ENCODE assay signal across 17 mouse cellular contexts in genomic region chr15:59190511-59190910, GRCm38 (mm10).
"Had no signal": no experiment of that assay in that cellular context is flagged by ENCODE, and none has a peak within 500 bp of the region (broad histone marks: within the 10 kb centered on the region; RNA-seq: fewer than 3 reads in every experiment).

No protein-coding gene starts in this region.

- H3K4me2 ChIP-seq: limb, embryonic 13.5 days; liver, embryonic 12.5 days; liver, embryonic 15.5 days; midbrain, embryonic 13.5 days had no signal

- H3K9ac ChIP-seq: limb, embryonic 13.5 days; liver, embryonic 12.5 days; liver, embryonic 15.5 days; midbrain, embryonic 13.5 days had no signal

- H3K27me3 ChIP-seq: limb, embryonic 13.5 days; liver, embryonic 15.5 days; midbrain, embryonic 13.5 days had no signal

- ATAC-seq: liver, embryonic 12.5 days; midbrain, embryonic 13.5 days; midbrain, embryonic 16.5 days had no signal

- H3K27ac ChIP-seq: layer of hippocampus, adult 2 months; limb, embryonic 10.5 days; limb, embryonic 13.5 days; liver, embryonic 12.5 days; liver, embryonic 15.5 days; midbrain, embryonic 10.5 days; midbrain, embryonic 13.5 days had no signal

- H3K36me3 ChIP-seq: limb, embryonic 10.5 days; limb, embryonic 13.5 days; liver, embryonic 12.5 days; liver, embryonic 15.5 days; midbrain, embryonic 10.5 days; midbrain, embryonic 13.5 days had no signal

- H3K9me3 ChIP-seq: limb, embryonic 10.5 days; limb, embryonic 13.5 days; liver, embryonic 12.5 days; liver, embryonic 15.5 days; midbrain, embryonic 10.5 days; midbrain, embryonic 13.5 days had no signal

- H3K4me3 ChIP-seq: layer of hippocampus, adult 2 months; limb, embryonic 10.5 days; limb, embryonic 13.5 days; liver, embryonic 12.5 days; liver, embryonic 15.5 days; megakaryocyte, embryonic 14.5 days; midbrain, embryonic 10.5 days; midbrain, embryonic 13.5 days had no signal

- DNase-seq: kidney, adult 18-20 months; kidney, postnatal 14 days; layer of hippocampus, adult 9-11 months; liver; lung, adult 18-20 months; lung, postnatal 36 days; thymus, adult 18-20 months; thymus, postnatal 36 days had no signal

- H3K4me1 ChIP-seq: liver, embryonic 12.5 days; liver, embryonic 15.5 days had no signal
